Mouse (Mus musculus) urinary bladder, adult 18-20 months (tissue): Measurements from ENCODE around the gene Ppef1.

Experiments used
- DNase-seq, 2 experiments: peaks; one replicate each; pipeline ENCODE4 v3.0.0; 2022; ENCODE audit warnings: low spot score in 2 of 2, mixed read lengths in 2 of 2

The Ppef1 gene

GRCm38 (mm10) chrX:160598055-160598454 is 137.5 kb downstream of the Ppef1 start:
- no peak for DNase-seq

- no peak for DNase-seq
Measured at GRCm38 (mm10) chrX:160592933-160593332, 142.6 kb downstream of the Ppef1 start.

- DNase-seq: no peak
Measured at GRCm38 (mm10) chrX:160590147-160590546, 145.4 kb downstream of the Ppef1 start.

GRCm38 (mm10) chrX:160588523-160588922 is 147.0 kb downstream of the Ppef1 start:
- no peak for DNase-seq

DNA sequence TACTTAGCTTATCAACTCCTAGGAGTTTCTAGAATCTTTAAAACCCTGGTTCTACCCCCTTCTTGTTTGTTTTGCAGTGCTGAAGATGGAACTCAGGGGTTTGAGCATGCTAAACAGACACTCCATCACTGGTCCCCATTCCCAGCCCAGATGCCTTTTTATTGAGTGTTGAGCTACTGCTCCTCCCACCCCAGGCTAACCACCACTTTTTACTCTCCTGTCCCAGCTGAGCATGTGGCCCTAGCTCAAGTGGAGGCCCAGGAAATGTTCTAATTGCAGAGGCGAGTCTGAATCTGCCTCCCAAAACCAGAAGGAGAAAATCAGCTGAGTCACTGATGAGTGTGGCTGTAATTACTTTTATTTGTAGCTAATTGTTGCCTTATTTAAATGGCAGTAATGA is 150.5 kb downstream of the Ppef1 start:
- DNase-seq: no peak

- no peak for DNase-seq
Measured at GRCm38 (mm10) chrX:160584148-160584838, 151.3 kb downstream of the Ppef1 start.

DNA sequence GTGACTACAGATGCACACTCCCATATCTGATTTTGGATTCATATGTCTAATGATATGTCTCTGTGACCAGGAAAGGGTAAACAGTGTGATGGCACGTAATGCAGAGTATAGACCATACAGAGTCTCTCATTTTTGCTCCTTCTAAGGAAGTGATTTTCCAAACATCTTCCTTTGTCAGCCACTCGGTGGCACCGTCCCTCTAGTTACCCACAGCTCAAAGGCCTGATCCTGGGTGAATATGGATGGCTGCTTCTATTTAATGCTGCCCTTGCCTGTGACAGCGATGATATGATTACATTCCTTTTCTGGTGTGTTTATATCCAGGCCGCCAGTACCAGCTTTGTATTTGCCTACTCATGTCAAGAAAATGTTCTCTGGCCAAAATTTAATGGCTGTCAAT is 152.0 kb downstream of the Ppef1 start:
- DNase-seq: no peak
